Mouse (Mus musculus) central nervous system, embryonic 14 days (tissue): ENCODE measurements around the gene Ccr9. TPM values are rescaled to one million over a fixed set of nuclear protein-coding genes. Genes with fewer than 3 reads are reported as not detected.

Experiments
- polyA plus RNA-seq: library from polyadenylated mRNA; depleted of rRNA; stranded (reverse); fragments of >200 nt; gene quantifications from 2 replicates; pipeline ENCODE4 v1.2.3, GENCODE M21; 2012; rRNA removed

Ccr9 gene
- 0.18 and 0.20 TPM in 2 replicates for polyA plus RNA-seq

GRCm38 (mm10) chr9:123678327-123679105 lies at the start of gene Ccr9, which contains the start of gene Slc6a20a:
Gene Ccr9, plus strand, starts transcription at chr9:123678439.
Gene Slc6a20a, minus strand, starts transcription at chr9:123678885.

GRCm38 (mm10) chr9:123632281-123632680 lies 46.0 kb upstream of the Ccr9 start, which contains the start of gene Slc6a20b:
Gene Slc6a20b, minus strand, starts transcription at chr9:123632565.

GRCm38 (mm10) chr9:123717186-123718008 lies 39.2 kb downstream of the Ccr9 start, which contains the start of gene Lztfl1:
Gene Lztfl1, minus strand, starts transcription at chr9:123717697.

GRCm38 (mm10) chr9:123806267-123806666 lies 128.0 kb downstream of the Ccr9 start, which contains the start of gene Cxcr6:
Gene Cxcr6, plus strand, starts transcription at chr9:123806475.

Other genes starting within 250 kb of the Ccr9 start
- 15.9 and 16.7 TPM in 2 replicates for gene Limd1, start 199.7 kb upstream of the Ccr9 start, polyA plus RNA-seq
- gene Sacm1l, start 148.7 kb upstream of the Ccr9 start, polyA plus RNA-seq, result 23.7 and 27.2 TPM in 2 replicates
- gene Slc6a20b, start 45.9 kb upstream of the Ccr9 start, polyA plus RNA-seq, result 0.27 and 0.33 TPM in 2 replicates
- gene Slc6a20a, start 446 bp downstream of the Ccr9 start, polyA plus RNA-seq, result 6.7 and 6.9 TPM in 2 replicates
- 24.8 and 26.2 TPM in 2 replicates for gene Lztfl1, start 39.3 kb downstream of the Ccr9 start, polyA plus RNA-seq
- not detected in 2 replicates for gene Cxcr6, start 128.0 kb downstream of the Ccr9 start, polyA plus RNA-seq
- gene Fyco1, start 173.5 kb downstream of the Ccr9 start, polyA plus RNA-seq, result 6.5 and 8.1 TPM in 2 replicates
- not detected in 2 replicates for gene Xcr1, start 183.6 kb downstream of the Ccr9 start, polyA plus RNA-seq